Mouse (Mus musculus): ENCODE data around the gene Tm9sf3.

The Tm9sf3 gene

DNA sequence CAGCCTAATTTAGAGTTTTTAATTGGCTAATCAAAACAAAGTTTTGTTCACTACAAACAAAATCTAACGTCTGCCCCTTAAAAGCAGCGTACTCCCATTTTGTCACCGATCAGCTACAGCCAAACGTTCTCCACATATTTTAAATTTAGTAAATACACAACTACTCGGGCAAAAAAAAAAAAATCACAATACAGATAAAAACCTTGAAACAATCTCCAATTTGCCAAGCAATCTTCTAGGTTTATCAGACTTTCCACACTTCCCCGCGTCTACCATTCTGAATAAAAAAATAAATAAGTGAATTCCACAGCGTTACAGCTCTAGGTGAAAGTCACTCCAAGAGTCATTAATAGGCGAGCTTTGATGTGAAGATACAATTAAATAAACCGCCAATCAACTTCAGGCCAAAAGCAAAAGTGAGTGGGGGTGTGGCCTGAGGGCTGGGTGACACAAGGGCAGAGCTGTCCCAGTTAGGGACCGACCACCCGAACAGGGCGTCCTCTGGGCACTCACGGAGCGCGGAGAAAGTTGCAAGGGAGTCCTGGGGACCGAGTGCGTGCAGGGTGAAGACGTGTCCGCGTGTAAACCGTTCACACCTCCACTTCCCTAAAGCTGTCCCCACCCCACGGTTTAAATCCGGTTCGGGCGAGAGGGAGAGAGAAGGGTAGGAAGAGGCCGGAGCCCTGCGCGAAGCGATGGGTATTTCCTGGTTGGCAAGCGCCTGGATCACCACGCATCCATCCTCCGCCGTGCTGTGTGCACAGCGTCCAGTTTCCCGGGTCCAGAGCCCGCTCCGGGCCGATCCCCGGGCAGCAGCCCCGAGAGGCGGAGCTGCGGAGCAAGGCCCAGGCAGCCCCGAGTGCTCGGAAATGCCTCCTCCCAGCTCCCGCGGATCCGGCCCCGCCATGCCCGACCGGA, 826 bp downstream of the Tm9sf3 start:
- DNase-seq (ENCODE audit: low read depth, low spot score): peak; percentile 30

DNA sequence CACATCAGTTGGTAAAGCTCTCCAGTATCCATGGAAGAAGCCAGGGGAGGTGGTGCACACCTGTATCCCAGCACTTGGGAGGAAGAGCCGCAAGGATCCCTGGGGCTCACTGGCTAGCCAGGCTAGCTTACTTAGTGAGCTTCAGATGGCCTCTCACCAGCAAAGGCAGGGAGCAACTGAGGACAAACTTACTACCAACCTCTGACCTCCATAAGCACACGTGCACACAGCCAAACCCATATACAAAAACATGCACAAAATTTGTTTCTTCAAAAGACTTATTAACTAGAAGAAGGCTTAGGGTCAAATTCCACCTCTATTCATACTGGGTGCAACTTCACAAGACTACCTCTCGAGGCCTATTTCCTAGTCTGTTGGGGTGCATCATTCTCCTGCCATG, 3.1 kb downstream of the Tm9sf3 start:
- no peak for DNase-seq (ENCODE audit: low read depth, low spot score)

DNA sequence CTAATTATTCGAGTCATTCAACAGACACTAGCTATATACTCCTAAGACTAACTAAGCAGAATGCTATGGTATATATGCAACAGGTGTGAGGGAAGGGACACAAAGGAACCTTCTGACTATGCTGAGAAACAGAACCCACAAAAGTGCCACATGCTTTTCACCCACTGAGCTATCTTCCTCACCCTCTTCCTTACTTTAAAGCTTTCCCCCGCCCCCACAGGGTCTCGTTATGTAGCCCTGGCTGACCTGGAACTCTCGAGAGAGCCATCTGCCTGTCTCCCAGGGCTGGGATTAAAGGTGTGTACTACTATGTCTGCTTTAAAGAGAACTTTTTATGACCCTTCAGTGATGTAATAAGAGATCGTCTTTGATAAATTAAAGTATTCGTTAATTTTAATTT, 4.5 kb downstream of the Tm9sf3 start:
- DNase-seq (ENCODE audit: low read depth, low spot score): no peak

GRCm38 (mm10) chr19:41258707-41259106, 5.1 kb downstream of the Tm9sf3 start:
- DNase-seq (ENCODE audit: low read depth, low spot score): peak; percentile 55

DNA sequence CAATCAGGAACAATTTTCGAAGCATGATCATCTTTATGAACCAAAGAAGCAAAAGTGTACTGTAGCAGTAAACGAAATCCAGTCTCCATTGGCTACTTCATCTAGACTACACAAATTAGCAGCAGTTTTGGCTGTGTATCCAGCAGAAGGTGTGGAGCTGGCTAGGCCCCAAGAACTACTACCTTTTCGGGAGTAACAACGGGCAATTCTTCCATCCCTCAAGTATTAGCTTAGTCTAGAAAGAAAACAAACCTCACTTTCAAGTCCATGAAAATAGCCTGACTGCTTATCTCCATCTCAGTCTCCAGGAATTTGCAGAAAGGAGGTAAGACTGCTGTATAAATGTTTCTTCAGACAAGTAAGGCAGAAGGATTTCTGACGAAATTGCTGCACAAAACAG, 9.2 kb downstream of the Tm9sf3 start:
- DNase-seq (ENCODE audit: low read depth, low spot score): no peak

GRCm38 (mm10) chr19:41248968-41249367, 14.8 kb downstream of the Tm9sf3 start:
- no peak for DNase-seq (ENCODE audit: low read depth, low spot score)

DNA sequence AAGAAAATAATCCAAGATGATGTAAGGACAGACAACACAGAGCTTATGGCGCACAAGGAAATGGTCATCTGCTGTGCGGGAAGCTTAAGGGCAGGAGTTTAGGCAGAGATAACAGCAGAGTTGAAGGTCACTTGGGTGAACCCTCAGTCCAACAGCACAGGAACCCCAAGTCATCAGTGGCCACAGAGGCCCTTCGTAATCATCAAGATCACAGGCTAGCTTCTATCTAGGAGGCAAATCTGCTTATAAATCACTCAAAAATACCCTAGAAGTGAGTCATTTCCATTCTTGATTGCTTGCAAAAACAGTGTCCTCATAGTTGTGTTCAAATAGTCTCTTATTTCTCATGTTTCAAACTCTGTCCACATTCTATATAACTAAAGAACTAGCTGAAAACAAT, 15.5 kb downstream of the Tm9sf3 start:
- no peak for DNase-seq (ENCODE audit: low read depth, low spot score)

DNA sequence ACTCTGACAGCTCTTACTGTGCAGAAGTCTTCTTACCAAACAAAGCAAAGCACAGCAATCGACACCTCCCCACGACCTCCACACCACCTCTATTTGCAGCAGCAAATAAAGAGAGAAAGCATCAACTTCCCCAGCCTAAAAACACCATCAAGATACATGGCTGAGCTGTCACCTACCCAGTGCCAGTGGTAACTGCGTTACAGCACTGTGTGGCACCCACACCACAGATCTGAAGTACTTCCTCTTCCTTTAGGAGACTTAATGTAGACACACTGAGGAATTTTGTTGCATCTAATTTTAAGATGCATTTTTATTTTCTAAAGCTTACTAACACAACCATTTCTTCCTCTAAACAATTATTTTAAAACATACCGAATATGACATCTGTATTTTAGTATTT, 17.5 kb downstream of the Tm9sf3 start:
- no peak for DNase-seq (ENCODE audit: low read depth, low spot score)

DNA sequence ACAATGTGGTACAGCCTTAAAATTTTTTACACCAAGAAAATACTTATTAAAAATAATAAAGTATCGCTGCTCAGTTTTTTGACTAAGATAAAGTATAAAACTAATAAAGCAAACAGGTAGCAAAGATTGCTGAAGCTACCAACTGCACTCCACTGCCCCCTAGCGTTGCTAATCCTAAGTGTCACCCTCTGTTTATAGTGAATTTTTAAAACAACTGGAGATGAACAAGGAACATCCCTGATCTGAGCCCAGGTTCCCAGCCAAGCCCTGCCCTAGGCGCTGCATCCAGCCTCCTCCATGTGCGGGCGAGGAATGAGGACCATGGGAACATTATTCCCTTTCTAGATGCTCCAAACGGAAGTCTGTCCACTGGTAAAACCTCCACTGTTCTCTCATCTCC, 19.2 kb downstream of the Tm9sf3 start:
- peak; percentile 39 for DNase-seq (ENCODE audit: low read depth, low spot score)

GRCm38 (mm10) chr19:41241997-41242396, 21.8 kb downstream of the Tm9sf3 start:
- no peak for DNase-seq (ENCODE audit: low read depth, low spot score)

DNA sequence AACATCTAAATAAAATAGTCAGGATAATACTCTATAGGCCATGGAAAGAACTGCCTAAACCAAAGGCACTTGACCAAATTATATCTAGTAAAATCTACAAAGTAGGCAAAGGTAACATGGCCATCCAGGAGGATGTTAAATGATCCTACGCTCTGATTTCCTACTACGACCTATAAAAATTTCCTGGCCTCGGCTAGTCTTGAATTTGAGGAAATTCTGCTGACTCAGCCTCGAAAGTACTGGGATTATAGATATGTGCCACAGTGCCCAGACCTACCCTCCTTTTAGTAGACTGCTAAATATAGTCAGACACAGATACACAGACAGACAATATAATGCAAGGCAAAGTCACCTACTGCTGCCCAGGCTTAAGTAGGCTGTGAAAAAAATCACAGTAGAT, 30.1 kb downstream of the Tm9sf3 start:
- no peak for DNase-seq (ENCODE audit: low read depth, low spot score)

- no peak for DNase-seq (ENCODE audit: low read depth, low spot score)
Observed at GRCm38 (mm10) chr19:41208326-41208725, 55.5 kb downstream of the Tm9sf3 start.

DNA sequence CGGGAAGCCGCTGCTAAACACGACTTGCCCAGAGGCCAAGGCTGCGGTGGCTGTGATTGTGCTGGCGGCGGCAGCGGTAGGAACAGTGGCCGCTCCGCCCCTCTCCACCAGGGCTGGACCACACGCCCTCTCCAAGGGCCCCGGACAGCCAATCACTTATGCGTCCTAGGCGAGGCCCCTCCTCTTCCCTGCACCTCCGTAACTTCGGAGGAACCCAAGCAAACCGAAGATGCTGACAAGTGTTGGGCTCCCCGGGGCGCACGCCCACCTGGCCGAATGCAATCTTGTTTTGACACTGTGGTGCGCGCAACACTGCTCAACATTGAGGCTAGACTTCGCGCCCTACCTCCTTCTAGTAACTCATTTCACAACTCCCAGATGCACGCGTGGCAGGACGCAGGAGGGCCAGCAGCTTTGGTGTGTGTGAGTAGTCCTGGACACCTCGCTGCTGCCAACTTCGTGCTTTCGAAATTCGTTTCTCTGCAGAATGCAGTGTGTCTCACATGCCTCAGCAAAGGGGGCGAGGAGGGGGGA, 56.9 kb downstream of the Tm9sf3 start, which contains the start of gene Tll2:
TSS of gene Tll2 (minus strand) at position 25 of the 534 bp plus-strand sequence.
- peak; percentile 67 for DNase-seq (ENCODE audit: low read depth, low spot score)

DNA sequence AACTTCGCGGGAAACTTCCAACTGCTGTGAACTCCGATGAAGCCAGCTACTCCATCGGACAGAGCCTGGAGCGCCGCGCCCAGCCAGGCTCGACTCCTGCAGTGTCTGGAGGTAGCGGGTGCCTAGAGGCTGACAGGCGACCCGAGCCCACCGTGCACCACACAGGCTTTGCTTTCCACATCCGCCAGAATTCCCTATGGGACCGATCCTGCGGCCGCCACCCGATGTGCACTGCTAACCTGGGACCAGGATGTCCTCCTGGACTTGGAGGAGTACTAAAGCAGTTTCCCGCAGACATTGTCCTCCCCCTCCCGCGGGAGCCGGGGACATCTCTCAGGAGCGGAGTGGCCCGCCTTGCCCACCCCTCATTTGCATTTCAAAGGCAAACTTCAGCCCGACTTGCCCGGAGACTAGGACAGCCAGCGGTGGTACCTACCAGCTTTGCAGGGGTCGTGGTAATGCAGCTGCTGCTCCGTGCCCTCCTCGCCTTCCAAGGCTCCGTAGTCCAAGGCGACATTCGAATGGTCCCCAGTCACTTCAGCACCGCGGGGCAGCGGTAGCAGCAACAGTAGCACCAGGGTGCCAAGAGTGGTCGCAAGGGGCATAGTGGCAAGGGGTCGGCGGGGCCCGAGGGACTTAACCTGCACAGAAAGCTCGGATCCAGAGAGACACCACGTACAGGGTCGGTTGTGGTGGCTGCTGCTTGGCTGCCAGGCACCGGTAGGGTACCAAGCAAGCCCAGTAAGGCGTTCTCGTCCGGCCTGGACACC, 57.6 kb downstream of the Tm9sf3 start:
- no peak for DNase-seq (ENCODE audit: low read depth, low spot score)

DNA sequence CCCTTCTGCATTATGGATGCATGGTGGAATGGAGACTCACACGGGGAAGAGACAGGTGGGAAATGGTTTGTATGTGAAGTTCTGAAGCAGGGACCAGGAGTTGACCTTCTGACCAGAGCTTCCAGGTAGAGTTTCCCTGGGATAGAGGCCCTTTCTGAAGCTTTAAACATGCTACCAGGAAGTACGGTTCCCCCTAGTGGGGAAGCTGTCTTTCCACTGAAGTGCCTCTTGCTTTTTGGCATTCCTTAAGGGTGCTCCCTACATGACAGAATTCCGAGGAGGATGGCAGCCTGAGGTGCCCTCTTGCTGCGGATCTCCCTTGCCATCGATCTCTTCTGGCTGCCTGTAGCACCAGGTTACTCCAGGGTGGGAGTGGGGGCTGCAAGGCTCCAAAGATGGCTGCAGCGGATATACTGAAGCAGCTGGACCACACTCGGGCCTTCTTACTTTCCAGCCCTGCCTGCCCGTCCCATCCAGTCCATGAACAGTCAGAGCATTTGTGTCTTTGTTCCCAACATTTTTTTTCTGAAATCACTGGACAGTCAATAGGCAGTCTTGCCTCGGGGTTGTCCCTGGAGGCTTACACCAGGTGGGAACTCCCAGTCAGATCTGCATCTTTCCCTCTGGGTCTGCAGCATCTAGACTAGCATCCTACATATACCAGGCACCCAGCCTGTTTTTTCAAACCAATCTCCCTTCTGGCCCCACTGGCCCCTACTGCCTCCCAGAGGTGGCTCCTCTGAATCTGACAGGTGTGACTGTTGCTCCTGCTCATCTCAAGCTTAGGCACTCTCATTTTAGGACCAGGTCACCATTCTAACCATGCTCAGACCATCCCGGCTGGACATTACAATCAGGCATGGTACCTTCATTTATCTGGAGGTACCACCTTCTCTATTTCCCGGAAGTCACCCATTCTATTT, 59.4 kb downstream of the Tm9sf3 start:
- DNase-seq (ENCODE audit: low read depth, low spot score): peak; percentile 5

DNA sequence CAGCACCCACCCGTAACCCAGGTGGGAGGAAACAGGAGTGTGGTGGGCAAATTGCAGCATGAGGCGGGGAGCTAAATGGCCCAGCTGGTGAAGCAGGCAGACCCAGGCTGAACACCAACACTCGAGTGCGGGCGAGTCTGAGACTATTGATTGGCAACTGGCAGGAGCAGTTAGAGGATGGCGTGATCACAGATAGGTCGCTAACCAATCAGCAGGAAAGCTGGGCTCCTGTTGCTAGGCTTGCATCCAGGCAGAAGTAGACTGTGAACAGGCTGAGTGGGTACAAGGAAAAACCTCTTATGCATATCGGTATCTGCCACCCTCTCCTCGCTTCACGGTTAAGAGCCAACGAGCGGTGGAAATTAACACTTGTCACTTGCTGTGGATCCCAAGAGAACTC, 66.2 kb downstream of the Tm9sf3 start:
- no peak for DNase-seq (ENCODE audit: low read depth, low spot score)

DNA sequence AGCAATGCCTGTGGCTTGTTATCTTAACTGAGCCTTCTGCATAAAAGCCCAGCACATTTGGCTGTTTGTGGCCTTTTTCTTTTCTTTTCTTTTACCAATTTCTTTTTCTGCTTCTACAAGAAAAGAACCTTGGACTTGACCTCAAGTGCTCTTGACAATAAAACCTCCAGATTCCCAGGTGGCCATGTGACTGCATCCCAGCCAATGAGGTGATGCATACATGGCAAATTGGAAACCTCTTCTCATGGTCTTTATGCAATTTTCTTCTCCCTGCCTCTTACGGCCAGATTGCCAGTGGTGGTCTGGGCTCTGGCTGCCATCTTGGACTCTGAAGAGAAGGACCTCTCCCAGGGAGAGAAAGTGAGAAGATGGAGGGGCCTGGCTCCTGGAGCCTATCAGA, 70.4 kb downstream of the Tm9sf3 start:
- no peak for DNase-seq (ENCODE audit: low read depth, low spot score)

DNA sequence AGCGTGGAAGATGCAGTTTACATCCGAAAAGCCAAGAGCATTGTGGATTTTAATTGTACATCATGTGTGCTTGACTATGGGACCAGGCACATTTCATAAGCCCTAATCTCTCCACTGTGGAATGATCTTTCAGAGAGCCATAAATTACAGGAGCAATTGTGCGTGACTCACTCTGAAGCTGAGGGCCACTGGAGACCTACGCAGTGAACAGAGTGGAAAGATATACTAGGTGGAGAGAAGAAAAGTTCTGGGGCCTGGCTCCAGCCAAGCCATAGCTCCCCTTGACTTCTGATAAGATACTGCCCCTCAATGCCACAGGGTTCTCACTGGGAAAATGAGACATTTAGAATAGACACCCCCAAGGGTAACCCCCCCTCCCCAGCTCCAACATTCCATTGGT, 70.8 kb downstream of the Tm9sf3 start:
- no peak for DNase-seq (ENCODE audit: low read depth, low spot score)

- peak; percentile 49 for DNase-seq (ENCODE audit: low read depth, low spot score)
Observed at GRCm38 (mm10) chr19:41191724-41192123, 72.1 kb downstream of the Tm9sf3 start.

DNA sequence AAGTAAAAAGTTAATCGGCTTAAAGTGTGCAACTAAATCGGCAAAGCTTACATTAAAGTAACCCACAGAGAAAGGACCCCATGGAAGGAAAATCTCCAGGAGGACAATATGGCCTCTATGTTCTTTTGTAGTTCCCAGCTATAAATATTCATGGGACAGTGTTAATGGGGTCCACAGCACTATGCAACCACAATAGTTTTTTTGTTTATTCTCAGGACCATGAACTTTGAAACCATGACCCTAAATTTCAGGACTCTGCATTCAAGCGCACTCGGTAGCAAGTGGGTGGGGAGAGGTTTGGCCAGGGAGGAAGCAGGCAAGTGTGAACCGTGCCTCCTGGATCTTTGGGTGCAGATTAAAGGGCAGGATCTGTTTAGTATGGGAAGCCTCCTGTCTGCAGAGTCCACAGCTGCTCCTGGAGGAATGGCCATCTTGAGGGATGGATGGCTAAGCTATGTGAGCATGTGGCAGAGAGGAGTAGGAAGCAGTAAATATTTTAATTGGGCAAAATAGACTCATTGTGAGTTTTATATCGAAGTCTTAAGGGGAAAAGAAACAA, 72.8 kb downstream of the Tm9sf3 start:
- no peak for DNase-seq (ENCODE audit: low read depth, low spot score)

DNA sequence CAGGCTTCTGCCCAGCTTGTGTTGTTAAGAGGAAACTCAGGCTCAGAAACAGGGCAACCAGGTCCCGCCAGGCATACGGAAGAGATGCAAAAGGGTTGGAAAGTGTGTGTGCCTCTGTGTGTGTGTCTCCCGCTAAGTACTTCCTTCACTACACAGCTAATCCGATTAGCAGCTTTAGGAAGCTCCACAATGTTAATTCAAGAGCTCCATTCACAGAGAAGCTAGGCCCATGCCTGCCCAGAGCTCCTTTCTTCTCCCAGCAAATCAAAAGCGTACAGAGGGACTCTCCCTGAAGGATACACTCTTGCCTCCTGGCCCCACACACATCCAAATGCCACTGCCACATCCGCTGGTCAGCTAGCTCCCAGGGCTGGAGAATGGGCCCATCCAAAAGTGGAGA, 86.5 kb downstream of the Tm9sf3 start:
- DNase-seq (ENCODE audit: low read depth, low spot score): no peak
